Mouse (Mus musculus): ENCODE measurements around the gene 2610318N02Rik.
A peak's percentile ranks its signal among the peaks of the same experiment; 100 is the strongest.

Gene 2610318N02Rik

DNA sequence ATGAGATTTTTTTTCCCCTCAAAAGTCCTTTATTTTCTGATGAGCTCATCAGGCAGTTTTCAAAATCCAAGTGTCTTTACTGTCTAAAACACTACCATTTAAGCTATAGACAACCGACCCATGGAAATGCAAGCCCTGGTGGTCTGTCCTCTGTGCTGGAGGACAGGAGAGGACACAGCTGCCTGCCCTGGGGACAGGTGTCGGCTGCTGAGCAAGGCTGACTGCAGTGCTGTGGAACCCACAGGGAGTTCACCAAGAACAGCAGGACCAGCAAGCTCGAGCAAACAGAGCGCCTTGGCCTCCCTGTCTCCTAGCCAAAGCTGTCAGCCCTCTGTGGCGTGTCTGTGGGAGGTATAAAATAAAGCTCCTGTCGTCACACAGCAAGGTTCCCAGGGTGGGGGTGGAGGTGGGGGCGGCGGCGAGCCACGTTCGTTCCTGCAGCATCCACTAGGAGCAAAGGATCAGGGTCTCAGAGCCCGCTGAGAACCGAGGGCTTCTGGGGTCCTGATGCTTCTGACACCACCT lies 38.2 kb downstream of the 2610318N02Rik start:
- H3K4me1 ChIP-seq (replicated peaks; ENCODE audit: low read depth, low read length): peaks cover 22% of the 10 kb centered on the region
- no peak overlapping the region for H3K4me3 ChIP-seq (replicated peaks; ENCODE audit: low read length)
- TF ChIP-seq NANOG (IDR thresholded peaks at IDR 0.05; ENCODE audit: borderline replicate concordance, low read length) (no peak), CTCF (conservative IDR thresholded peaks at IDR 0.05; ENCODE audit: low read length) (no peak), POU5F1 (IDR thresholded peaks at IDR 0.05; ENCODE audit: borderline replicate concordance, low read length) (no peak)
- peaks cover 100% of the 10 kb centered on the region for H3K36me3 ChIP-seq (ENCODE audit: insufficient read depth, low read length)
- H3K27me3 ChIP-seq (ENCODE audit: insufficient read depth, low read length): no peaks in the 10 kb centered on the region
- no peaks in the 10 kb centered on the region for H3K9me3 ChIP-seq (ENCODE audit: low read length)

DNA sequence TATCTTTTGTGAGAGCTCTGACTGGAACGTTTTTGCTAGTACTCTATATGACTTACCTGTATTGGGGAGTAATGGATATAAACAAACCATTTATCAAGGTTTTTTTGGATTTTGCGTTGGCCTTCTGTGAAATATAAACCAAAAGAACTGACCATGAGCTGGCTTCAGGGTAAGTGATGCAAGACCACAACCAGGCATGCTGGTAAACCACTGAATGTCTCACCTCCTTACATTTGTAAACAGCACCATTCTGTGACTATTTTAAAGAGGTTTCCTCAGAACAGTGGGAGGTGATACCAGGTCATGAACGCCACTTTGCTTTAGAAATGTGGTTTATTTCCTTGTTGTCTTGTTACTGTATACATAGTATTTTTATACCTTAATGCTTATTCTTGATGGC lies 38.7 kb downstream of the 2610318N02Rik start:
- peaks cover 100% of the 10 kb centered on the region for H3K36me3 ChIP-seq (ENCODE audit: insufficient read depth, low read length)
- TF ChIP-seq CTCF (conservative IDR thresholded peaks at IDR 0.05; ENCODE audit: low read length) (no peak), POU5F1 (IDR thresholded peaks at IDR 0.05; ENCODE audit: borderline replicate concordance, low read length) (no peak), NANOG (IDR thresholded peaks at IDR 0.05; ENCODE audit: borderline replicate concordance, low read length) (no peak)
- no peaks in the 10 kb centered on the region for H3K27me3 ChIP-seq (ENCODE audit: insufficient read depth, low read length)
- H3K4me1 ChIP-seq (replicated peaks; ENCODE audit: low read depth, low read length): peaks cover 22% of the 10 kb centered on the region
- H3K9me3 ChIP-seq (ENCODE audit: low read length): no peaks in the 10 kb centered on the region
- no peak overlapping the region for H3K4me3 ChIP-seq (replicated peaks; ENCODE audit: low read length)

DNA sequence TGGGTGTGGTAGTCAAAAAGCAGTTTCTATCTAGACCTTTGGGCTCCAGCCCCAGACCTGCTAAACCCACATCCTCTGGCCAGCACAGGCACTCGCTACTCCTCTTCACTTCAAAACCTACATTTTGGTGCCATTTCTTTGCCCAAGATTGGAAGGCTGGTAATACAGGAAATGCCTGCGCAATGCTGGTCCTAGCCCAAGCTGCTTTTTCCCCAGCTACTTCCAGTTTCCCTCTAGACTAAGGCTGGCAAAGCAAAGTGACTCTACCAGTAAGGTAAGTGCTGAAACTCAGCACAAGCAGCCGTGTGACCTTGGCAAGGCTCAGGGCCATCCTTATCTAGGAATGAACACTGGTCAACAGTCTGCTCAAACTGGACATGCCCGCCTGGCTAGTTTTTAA lies 39.3 kb downstream of the 2610318N02Rik start:
- Histone ChIP-seq H3K4me1 (replicated peaks; ENCODE audit: low read depth, low read length) (peaks cover 22% of the 10 kb centered on the region), H3K27me3 (ENCODE audit: insufficient read depth, low read length) (no peaks in the 10 kb centered on the region), H3K9me3 (ENCODE audit: low read length) (no peaks in the 10 kb centered on the region), H3K4me3 (replicated peaks; ENCODE audit: low read length) (no peak overlapping the region), H3K36me3 (ENCODE audit: insufficient read depth, low read length) (peaks cover 96% of the 10 kb centered on the region)
- TF ChIP-seq CTCF (conservative IDR thresholded peaks at IDR 0.05; ENCODE audit: low read length): no peak
- no peak for TF ChIP-seq NANOG (IDR thresholded peaks at IDR 0.05; ENCODE audit: borderline replicate concordance, low read length)
- TF ChIP-seq POU5F1 (IDR thresholded peaks at IDR 0.05; ENCODE audit: borderline replicate concordance, low read length): no peak

DNA sequence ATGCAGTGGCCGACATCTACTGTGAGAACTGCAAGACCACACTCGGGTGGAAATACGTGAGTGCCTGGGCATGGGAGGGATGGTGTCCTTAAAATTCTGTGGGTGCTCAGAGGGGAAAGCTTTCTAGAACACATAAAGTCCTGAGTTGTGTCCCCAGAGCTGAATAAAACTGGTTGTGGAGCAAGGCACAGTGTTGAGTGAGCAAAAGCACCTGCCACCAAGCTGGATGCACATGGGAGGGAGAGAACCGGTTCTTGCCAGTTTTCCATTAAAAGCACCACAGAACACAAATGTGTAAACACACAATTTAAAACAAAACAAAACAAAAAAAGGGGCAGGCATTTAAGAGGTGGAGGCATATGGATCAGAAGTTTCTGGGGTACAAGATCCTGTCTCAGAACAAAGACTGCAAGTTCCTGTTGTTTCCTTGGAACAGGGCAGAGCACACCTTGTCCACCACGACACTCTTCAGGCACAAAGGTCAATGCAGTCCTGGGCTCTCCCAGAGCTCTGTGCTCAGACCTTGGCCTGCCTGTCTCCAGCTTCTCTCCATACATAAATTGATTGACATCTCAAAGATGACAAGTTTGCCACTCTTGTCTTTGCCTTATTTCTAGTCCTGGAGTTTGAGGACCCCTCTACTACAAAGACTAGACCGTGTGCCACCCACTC lies 42.7 kb downstream of the 2610318N02Rik start:
- Histone ChIP-seq H3K27me3 (ENCODE audit: insufficient read depth, low read length) (no peaks in the 10 kb centered on the region), H3K4me1 (replicated peaks; ENCODE audit: low read depth, low read length) (peaks cover 31% of the 10 kb centered on the region), H3K36me3 (ENCODE audit: insufficient read depth, low read length) (peaks cover 80% of the 10 kb centered on the region), H3K4me3 (replicated peaks; ENCODE audit: low read length) (no peak overlapping the region), H3K9me3 (ENCODE audit: low read length) (no peaks in the 10 kb centered on the region)
- no peak for TF ChIP-seq NANOG (IDR thresholded peaks at IDR 0.05; ENCODE audit: borderline replicate concordance, low read length)
- no peak for TF ChIP-seq CTCF (conservative IDR thresholded peaks at IDR 0.05; ENCODE audit: low read length)
- TF ChIP-seq POU5F1 (IDR thresholded peaks at IDR 0.05; ENCODE audit: borderline replicate concordance, low read length): no peak

DNA sequence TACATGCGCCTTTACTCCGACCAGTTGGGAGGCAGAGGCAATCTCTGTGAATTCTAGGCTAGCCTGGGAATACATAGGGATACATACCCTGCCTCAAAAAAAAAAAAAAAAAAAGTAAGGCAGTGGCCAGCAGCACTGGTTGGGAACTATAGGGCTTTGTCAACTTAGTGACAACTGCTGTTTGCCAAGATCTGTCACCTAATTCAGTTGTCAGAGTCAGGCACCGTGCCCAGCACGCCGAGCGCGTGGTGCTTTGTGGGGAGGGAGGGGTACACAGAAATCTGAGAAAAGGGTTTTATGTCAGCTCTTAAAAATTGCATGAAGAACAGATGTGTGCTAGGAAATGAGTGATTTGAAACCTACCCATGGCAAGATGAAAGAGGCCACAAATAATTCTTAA lies 46.9 kb downstream of the 2610318N02Rik start:
- H3K9me3 ChIP-seq (ENCODE audit: low read length): no peaks in the 10 kb centered on the region
- no peaks in the 10 kb centered on the region for H3K27me3 ChIP-seq (ENCODE audit: insufficient read depth, low read length)
- H3K36me3 ChIP-seq (ENCODE audit: insufficient read depth, low read length): peaks cover 51% of the 10 kb centered on the region
- no peak overlapping the region for H3K4me3 ChIP-seq (replicated peaks; ENCODE audit: low read length)
- H3K4me1 ChIP-seq (replicated peaks; ENCODE audit: low read depth, low read length): peaks cover 37% of the 10 kb centered on the region
- no peak for TF ChIP-seq POU5F1 (IDR thresholded peaks at IDR 0.05; ENCODE audit: borderline replicate concordance, low read length)
- no peak for TF ChIP-seq NANOG (IDR thresholded peaks at IDR 0.05; ENCODE audit: borderline replicate concordance, low read length)
- TF ChIP-seq CTCF (conservative IDR thresholded peaks at IDR 0.05; ENCODE audit: low read length): no peak

DNA sequence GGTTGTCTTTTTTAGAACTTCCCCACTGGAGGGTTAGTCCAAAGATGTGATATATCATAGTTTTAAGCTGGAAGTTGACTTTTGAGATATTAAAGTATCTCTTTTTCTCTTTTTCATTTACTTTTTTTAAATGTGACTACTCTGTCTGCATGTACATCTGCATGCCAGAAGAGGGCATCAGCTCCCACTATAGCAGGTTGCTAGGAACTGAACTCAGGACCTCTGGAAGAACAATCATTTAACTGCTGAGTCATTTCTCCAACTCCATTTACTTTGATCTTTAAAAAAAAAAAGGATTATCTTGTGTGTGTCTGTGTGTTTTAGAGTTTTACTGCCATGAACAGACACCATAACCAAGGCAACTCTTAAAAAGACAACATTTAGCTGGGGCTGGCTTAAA lies 48.1 kb downstream of the 2610318N02Rik start:
- peaks cover 37% of the 10 kb centered on the region for H3K4me1 ChIP-seq (replicated peaks; ENCODE audit: low read depth, low read length)
- H3K27me3 ChIP-seq (ENCODE audit: insufficient read depth, low read length): no peaks in the 10 kb centered on the region
- no peaks in the 10 kb centered on the region for H3K9me3 ChIP-seq (ENCODE audit: low read length)
- TF ChIP-seq CTCF (conservative IDR thresholded peaks at IDR 0.05; ENCODE audit: low read length) (peak; percentile 37), NANOG (IDR thresholded peaks at IDR 0.05; ENCODE audit: borderline replicate concordance, low read length) (no peak)
- no peak overlapping the region for H3K4me3 ChIP-seq (replicated peaks; ENCODE audit: low read length)
- peaks cover 43% of the 10 kb centered on the region for H3K36me3 ChIP-seq (ENCODE audit: insufficient read depth, low read length)

DNA sequence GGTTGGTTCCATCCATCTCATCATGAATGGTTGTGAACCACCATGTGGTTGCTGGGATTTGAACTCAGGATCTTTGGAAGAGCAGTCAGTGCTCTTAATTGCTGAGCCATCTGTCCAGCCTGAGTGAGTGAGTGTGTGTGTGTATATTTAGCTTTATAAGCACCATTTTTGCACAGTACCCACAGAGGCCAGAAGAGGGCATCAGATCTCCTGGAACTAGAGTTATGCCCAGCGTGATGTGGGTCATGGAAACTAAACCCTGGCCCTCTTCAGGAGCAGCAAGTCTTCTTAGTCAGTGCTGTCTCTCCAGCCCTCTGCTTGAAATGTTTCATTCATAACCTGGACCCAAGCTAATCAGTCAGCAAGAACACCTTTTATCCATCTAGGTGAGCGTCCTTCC lies 48.7 kb downstream of the 2610318N02Rik start:
- Histone ChIP-seq H3K9me3 (ENCODE audit: low read length) (no peaks in the 10 kb centered on the region), H3K27me3 (ENCODE audit: insufficient read depth, low read length) (no peaks in the 10 kb centered on the region), H3K4me3 (replicated peaks; ENCODE audit: low read length) (no peak overlapping the region), H3K36me3 (ENCODE audit: insufficient read depth, low read length) (peaks cover 37% of the 10 kb centered on the region), H3K4me1 (replicated peaks; ENCODE audit: low read depth, low read length) (peaks cover 37% of the 10 kb centered on the region)
- TF ChIP-seq POU5F1 (IDR thresholded peaks at IDR 0.05; ENCODE audit: borderline replicate concordance, low read length): no peak
- TF ChIP-seq CTCF (conservative IDR thresholded peaks at IDR 0.05; ENCODE audit: low read length): peak; percentile 62

DNA sequence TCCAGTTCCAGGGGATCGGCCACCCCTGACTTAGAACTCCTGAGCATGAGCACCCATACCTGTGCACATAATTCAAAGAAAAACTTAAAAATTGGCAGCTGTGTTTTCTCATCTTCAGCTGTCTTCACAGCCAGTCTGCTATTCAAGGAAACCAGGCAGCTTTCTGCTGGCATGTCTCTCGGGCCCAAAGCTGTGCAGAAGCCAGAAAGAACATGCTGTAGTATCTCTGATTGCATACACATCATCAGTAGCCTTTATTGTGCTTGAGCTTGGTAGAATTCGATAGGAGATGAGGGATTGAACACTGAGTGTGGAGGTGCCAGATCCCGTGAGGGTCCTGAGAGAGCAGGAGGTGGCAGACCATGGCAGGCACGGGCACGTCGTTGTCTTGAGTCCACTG lies 52.0 kb downstream of the 2610318N02Rik start:
- no peak overlapping the region for H3K4me3 ChIP-seq (replicated peaks; ENCODE audit: low read length)
- H3K4me1 ChIP-seq (replicated peaks; ENCODE audit: low read depth, low read length): peaks cover 42% of the 10 kb centered on the region
- TF ChIP-seq POU5F1 (IDR thresholded peaks at IDR 0.05; ENCODE audit: borderline replicate concordance, low read length) (no peak), NANOG (IDR thresholded peaks at IDR 0.05; ENCODE audit: borderline replicate concordance, low read length) (no peak), CTCF (conservative IDR thresholded peaks at IDR 0.05; ENCODE audit: low read length) (no peak)
- H3K36me3 ChIP-seq (ENCODE audit: insufficient read depth, low read length): peaks cover 24% of the 10 kb centered on the region
- no peaks in the 10 kb centered on the region for H3K9me3 ChIP-seq (ENCODE audit: low read length)
- no peaks in the 10 kb centered on the region for H3K27me3 ChIP-seq (ENCODE audit: insufficient read depth, low read length)

DNA sequence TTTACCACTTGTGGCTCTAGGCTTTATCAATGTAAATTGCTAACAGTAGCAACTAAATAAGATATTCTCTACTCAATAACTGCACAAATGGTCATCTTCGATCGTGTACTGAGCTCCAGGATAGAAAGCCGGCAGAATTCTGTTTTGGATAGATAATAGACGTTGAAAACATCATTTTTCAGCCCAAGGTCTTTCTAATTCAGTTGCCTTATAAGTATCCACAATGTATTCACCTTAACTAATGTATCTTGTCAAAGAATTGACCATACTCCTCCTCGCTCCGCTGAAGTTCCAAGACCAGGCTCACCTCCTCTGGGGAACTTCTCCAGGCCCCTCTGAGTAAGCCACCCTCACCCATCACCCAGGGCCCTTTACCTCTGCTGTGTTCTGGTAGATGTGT lies 54.3 kb downstream of the 2610318N02Rik start:
- Histone ChIP-seq H3K9me3 (ENCODE audit: low read length) (no peaks in the 10 kb centered on the region), H3K4me1 (replicated peaks; ENCODE audit: low read depth, low read length) (peaks cover 28% of the 10 kb centered on the region), H3K4me3 (replicated peaks; ENCODE audit: low read length) (peak overlapping the region; percentile 93), H3K27me3 (ENCODE audit: insufficient read depth, low read length) (peaks cover 4% of the 10 kb centered on the region), H3K36me3 (ENCODE audit: insufficient read depth, low read length) (peaks cover 15% of the 10 kb centered on the region)
- TF ChIP-seq NANOG (IDR thresholded peaks at IDR 0.05; ENCODE audit: borderline replicate concordance, low read length) (no peak), CTCF (conservative IDR thresholded peaks at IDR 0.05; ENCODE audit: low read length) (no peak), POU5F1 (IDR thresholded peaks at IDR 0.05; ENCODE audit: borderline replicate concordance, low read length) (no peak)

Measured in E14TG2a.4 (cell line).